Mouse (Mus musculus) liver, embryonic 14.5 days (tissue): Measurements from ENCODE around the gene Myrip.

Experiments
- CTCF ChIP-seq: IDR thresholded peaks from 2 replicates; pipeline ENCODE4 v1.5.1; 2016; ENCODE audit warnings: antibody characterized with exemption, low read depth, control low read depth
- EP300 ChIP-seq: IDR thresholded peaks from 2 replicates; pipeline ENCODE4 v1.6.1; 2016; ENCODE audit warnings: antibody characterized with exemption, low read depth

- no peak for TF ChIP-seq CTCF
- no peak for TF ChIP-seq EP300
These were observed 181.1 kb downstream of the Myrip start for GRCm38 (mm10) chr9:120482382-120482781.
